Mouse (Mus musculus): ENCODE results near the gene Ebna1bp2.

Gene Ebna1bp2

GRCm38 (mm10) chr4:118620279-118620966 lies at the start of gene Ebna1bp2, which contains the start of gene Cfap57:
TSS of gene Ebna1bp2 (plus strand) at chr4:118620799.
TSS of gene Cfap57 (minus strand) at chr4:118620777.
- in situ Hi-C loops (cut with MboI, MseI): loop anchor here (5.0 to 25.0 kb wide), 2 partner anchors 562 to 917 kb away; partner anchors contain the start of genes Foxj3 and Frg2f1

GRCm38 (mm10) chr4:118571441-118571840 lies 49.2 kb upstream of the Ebna1bp2 start:
- in situ Hi-C loops (cut with MboI, MseI): no loop called here

GRCm38 (mm10) chr4:118576097-118576496 lies 44.5 kb upstream of the Ebna1bp2 start:
- in situ Hi-C loops (cut with MboI, MseI): no loop called here

- in situ Hi-C loops (cut with MboI, MseI): no loop called here
These were observed 41.3 kb upstream of the Ebna1bp2 start for GRCm38 (mm10) chr4:118579313-118579712.

- in situ Hi-C loops (cut with MboI, MseI): no loop called here
These were observed 39.1 kb upstream of the Ebna1bp2 start for GRCm38 (mm10) chr4:118581508-118581907.

- in situ Hi-C loops (cut with MboI, MseI): no loop called here
These were observed 38.0 kb upstream of the Ebna1bp2 start for GRCm38 (mm10) chr4:118582629-118583028.

- in situ Hi-C loops (cut with MboI, MseI): no loop called here
These were observed 31.4 kb upstream of the Ebna1bp2 start for GRCm38 (mm10) chr4:118589053-118589732.

GRCm38 (mm10) chr4:118589733-118590130 lies 30.9 kb upstream of the Ebna1bp2 start:
- in situ Hi-C loops (cut with MboI, MseI): no loop called here

GRCm38 (mm10) chr4:118604065-118604464 lies 16.5 kb upstream of the Ebna1bp2 start:
- in situ Hi-C loops (cut with MboI, MseI): loop anchor here (25.0 kb wide), 1 partner anchor 933 kb away; the partner anchor contains the start of genes Foxj3 and Frg2f1

GRCm38 (mm10) chr4:118609836-118610235 lies 10.8 kb upstream of the Ebna1bp2 start:
- in situ Hi-C loops (cut with MboI, MseI): loop anchor here (10.0 to 25.0 kb wide), 2 partner anchors 715 to 927 kb away; partner anchors contain the start of genes Foxj3, Frg2f1 and Ppih

- in situ Hi-C loops (cut with MboI, MseI): loop anchor here (10.0 to 25.0 kb wide), 2 partner anchors 712 to 925 kb away; partner anchors contain the start of genes Foxj3, Frg2f1 and Ppih
These were observed 8.0 kb upstream of the Ebna1bp2 start for GRCm38 (mm10) chr4:118612619-118613018.

- in situ Hi-C loops (cut with MboI, MseI): loop anchor here (10.0 to 25.0 kb wide), 2 partner anchors 709 to 922 kb away; partner anchors contain the start of genes Foxj3, Frg2f1 and Ppih
These were observed 5.2 kb upstream of the Ebna1bp2 start for GRCm38 (mm10) chr4:118615412-118615811.

- in situ Hi-C loops (cut with MboI, MseI): loop anchor here (5.0 to 25.0 kb wide), 2 partner anchors 561 to 916 kb away; partner anchors contain the start of genes Foxj3 and Frg2f1
These were observed 345 bp downstream of the Ebna1bp2 start for GRCm38 (mm10) chr4:118620967-118621320.

GRCm38 (mm10) chr4:118621781-118622180 lies 1.2 kb downstream of the Ebna1bp2 start:
- in situ Hi-C loops (cut with MboI, MseI): loop anchor here (5.0 to 25.0 kb wide), 2 partner anchors 561 to 916 kb away; partner anchors contain the start of genes Foxj3 and Frg2f1

- in situ Hi-C loops (cut with MboI, MseI): no loop called here
These were observed 9.7 kb downstream of the Ebna1bp2 start for GRCm38 (mm10) chr4:118630261-118630660.

GRCm38 (mm10) chr4:118642346-118643190 lies 22.0 kb downstream of the Ebna1bp2 start:
- in situ Hi-C loops (cut with MboI, MseI): no loop called here

GRCm38 (mm10) chr4:118645234-118645633 lies 24.6 kb downstream of the Ebna1bp2 start:
- in situ Hi-C loops (cut with MboI, MseI): no loop called here

GRCm38 (mm10) chr4:118658652-118659051 lies 38.1 kb downstream of the Ebna1bp2 start, which contains the start of gene Olfr62:
TSS of gene Olfr62 (plus strand) at chr4:118658952.
- in situ Hi-C loops (cut with MboI, MseI): no loop called here

All from T-helper 1 cell (primary cell).